Mouse (Mus musculus): ENCODE measurements around the gene Hspa1b. TPM values are rescaled to one million over a fixed set of nuclear protein-coding genes. Genes with fewer than 3 reads are reported as not detected.
"Not testable (repeated sequence)": the region's sequence is repeated elsewhere in the genome, so short reads cannot be mapped to it uniquely, and the experiment has no call there.

Hspa1b gene
- polyA plus RNA-seq (2015; fragmentation: Nextera tagmentation; extraction: Ambion mirVana) = 0.94 and 1.4 TPM in 2 replicates

DNA sequence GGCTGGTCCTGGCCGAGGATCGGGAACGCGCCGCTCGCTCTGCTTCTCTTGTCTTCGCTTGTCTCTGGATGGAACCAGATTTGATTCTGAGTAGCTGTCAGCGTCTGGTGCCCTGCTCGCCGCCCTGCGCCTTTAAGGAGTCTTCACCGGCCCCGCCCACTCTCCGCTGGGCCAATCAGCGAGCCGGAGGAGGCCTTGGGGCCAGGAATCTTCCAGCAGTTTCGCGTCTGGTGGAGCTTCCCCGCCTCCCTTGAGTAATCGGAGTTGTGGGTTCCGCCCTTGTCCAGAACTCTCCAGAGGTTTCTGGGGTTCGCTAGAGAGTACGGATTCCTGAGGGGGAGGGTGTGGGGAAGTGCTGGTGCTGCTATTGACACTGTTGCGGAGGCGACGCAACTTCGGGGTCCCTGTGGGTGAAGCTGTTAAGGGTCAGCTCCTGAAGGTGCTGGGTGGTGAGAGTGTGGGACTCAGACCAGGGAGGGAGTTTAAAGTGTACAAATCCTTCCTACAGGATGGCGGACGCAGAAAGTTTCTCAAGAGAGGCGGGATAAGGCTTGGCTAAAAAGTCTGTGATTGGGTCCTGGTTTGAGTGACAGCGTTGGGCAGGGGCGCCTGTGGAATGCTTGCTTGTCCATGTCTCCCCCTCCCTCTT lies at the start of gene Hspa1b:
Gene Hspa1b, minus strand, starts transcription at position 109 of the 649 bp plus-strand sequence.
- not testable (repeated sequence) for H3K36me3 ChIP-seq (ENCODE audit: control insufficient read depth, insufficient read depth, low read length); H3K9me3 ChIP-seq (replicated peaks; ENCODE audit: control insufficient read depth, low read length); H3K27me3 ChIP-seq (ENCODE audit: control insufficient read depth, insufficient read depth, low read length)
- peak within 1 kb of the TSS; percentile 99 for H3K27ac ChIP-seq (ENCODE audit: low read length)
- peak within 1 kb of the TSS; percentile 62 for H3K4me3 ChIP-seq (replicated peaks; ENCODE audit: low read length)
- peak within 1 kb of the TSS; percentile 66 for H3K4me2 ChIP-seq (ENCODE audit: low read depth, low read length)
- H3K4me1 ChIP-seq (ENCODE audit: control insufficient read depth, insufficient read depth, low read length) = peaks cover 17% of the 10 kb centered on the region
- WGBS = 0% methylated on average over 25 of the region's 32 CpGs
- peak; percentile 95 for ATAC-seq (ENCODE audit: insufficient read depth, low FRiP score)
- peak within 1 kb of the TSS; percentile 78 for H3K9ac ChIP-seq (ENCODE audit: low read length)

DNA sequence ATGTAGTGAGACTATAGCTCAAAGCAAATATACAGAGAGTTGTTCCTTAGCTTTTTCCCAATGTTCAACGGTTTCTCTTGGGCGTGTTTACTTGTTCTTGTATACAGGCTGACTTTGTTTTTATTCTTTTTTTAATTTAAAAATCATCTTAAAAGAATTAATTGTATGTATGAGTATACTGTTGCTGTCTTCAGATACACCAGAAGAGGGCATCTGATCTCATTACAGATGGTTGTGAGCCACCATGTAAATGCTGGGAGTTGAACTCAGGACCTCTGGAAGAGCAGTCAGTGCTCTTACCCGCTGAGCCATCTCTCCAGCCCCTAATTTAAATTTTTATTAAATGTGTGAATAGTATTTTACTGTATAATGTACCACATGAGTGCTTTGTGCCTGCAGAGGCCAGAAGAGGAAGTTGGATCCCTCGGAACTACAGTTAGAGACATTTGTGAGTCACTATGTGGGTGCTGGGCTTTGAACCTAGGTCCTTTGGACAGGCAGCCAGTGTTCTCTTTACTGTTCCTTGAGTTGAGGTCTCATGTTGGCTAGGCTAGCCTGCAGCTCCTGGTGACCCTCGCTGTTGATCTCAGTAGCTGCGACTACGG lies 48.5 kb upstream of the Hspa1b start:
- no peak overlapping the region for H3K27ac ChIP-seq (ENCODE audit: low read length)
- ATAC-seq (ENCODE audit: insufficient read depth, low FRiP score) = no peak
- peaks cover 27% of the 10 kb centered on the region for H3K36me3 ChIP-seq (ENCODE audit: control insufficient read depth, insufficient read depth, low read length)
- H3K27me3 ChIP-seq (ENCODE audit: control insufficient read depth, insufficient read depth, low read length) = no peaks in the 10 kb centered on the region
- H3K4me1 ChIP-seq (ENCODE audit: control insufficient read depth, insufficient read depth, low read length) = peaks cover 10% of the 10 kb centered on the region
- H3K9ac ChIP-seq (ENCODE audit: low read length) = no peak overlapping the region
- 92% methylated on average over 7 of the region's 7 CpGs for WGBS
- no peak overlapping the region for H3K4me2 ChIP-seq (ENCODE audit: low read depth, low read length)
- no peaks in the 10 kb centered on the region for H3K9me3 ChIP-seq (replicated peaks; ENCODE audit: control insufficient read depth, low read length)
- H3K4me3 ChIP-seq (replicated peaks; ENCODE audit: low read length) = no peak overlapping the region

DNA sequence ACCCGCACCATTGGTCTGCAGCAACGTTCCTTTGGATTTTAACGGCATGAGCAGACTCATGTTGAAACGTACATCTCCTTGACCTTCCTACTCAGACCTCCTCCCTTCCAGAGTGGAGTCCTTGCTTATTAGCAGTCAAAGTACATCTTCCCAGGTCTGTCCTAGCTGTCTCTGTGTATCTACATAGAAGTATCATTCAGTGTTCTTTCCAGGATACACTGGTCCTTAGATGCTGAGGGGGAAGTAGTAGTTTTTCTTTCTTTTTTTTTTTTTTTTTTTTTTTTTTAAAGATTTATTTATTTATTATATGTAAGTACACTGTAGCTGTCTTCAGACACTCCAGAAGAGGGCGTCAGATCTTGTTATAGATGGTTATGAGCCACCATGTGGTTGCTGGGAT lies 46.9 kb upstream of the Hspa1b start:
- H3K4me1 ChIP-seq (ENCODE audit: control insufficient read depth, insufficient read depth, low read length) = peaks cover 15% of the 10 kb centered on the region
- not testable (repeated sequence) for H3K9ac ChIP-seq (ENCODE audit: low read length); H3K4me2 ChIP-seq (ENCODE audit: low read depth, low read length); H3K9me3 ChIP-seq (replicated peaks; ENCODE audit: control insufficient read depth, low read length); ATAC-seq (ENCODE audit: insufficient read depth, low FRiP score); H3K27ac ChIP-seq (ENCODE audit: low read length); H3K27me3 ChIP-seq (ENCODE audit: control insufficient read depth, insufficient read depth, low read length); H3K4me3 ChIP-seq (replicated peaks; ENCODE audit: low read length)
- WGBS = 98% methylated on average over 4 of the region's 5 CpGs
- peaks cover 25% of the 10 kb centered on the region for H3K36me3 ChIP-seq (ENCODE audit: control insufficient read depth, insufficient read depth, low read length)

DNA sequence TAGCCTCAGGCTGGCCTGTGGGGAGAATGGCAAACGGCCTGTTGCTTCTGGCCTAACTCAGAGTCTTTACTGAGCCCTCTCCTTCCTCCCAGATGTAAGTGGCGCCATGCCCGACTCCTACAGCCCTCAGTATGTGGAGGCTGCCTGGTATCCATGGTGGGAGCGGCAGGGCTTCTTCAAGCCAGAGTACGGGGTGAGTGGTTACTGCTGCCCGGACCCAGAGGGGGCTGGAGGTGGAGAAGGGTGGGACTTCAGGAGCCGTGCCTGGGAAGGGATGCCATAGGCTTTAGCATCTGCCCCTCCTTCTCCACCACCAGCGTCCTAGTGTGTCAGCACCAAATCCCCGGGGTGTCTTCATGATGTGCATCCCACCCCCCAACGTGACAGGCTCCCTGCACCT lies 46.1 kb upstream of the Hspa1b start:
- no peak overlapping the region for H3K9ac ChIP-seq (ENCODE audit: low read length)
- ATAC-seq (ENCODE audit: insufficient read depth, low FRiP score) = no peak
- WGBS = 94% methylated on average over 10 of the region's 10 CpGs
- peaks cover 22% of the 10 kb centered on the region for H3K36me3 ChIP-seq (ENCODE audit: control insufficient read depth, insufficient read depth, low read length)
- H3K9me3 ChIP-seq (replicated peaks; ENCODE audit: control insufficient read depth, low read length) = no peaks in the 10 kb centered on the region
- no peak overlapping the region for H3K27ac ChIP-seq (ENCODE audit: low read length)
- no peaks in the 10 kb centered on the region for H3K27me3 ChIP-seq (ENCODE audit: control insufficient read depth, insufficient read depth, low read length)
- peaks cover 15% of the 10 kb centered on the region for H3K4me1 ChIP-seq (ENCODE audit: control insufficient read depth, insufficient read depth, low read length)
- no peak overlapping the region for H3K4me3 ChIP-seq (replicated peaks; ENCODE audit: low read length)
- H3K4me2 ChIP-seq (ENCODE audit: low read depth, low read length) = no peak overlapping the region

DNA sequence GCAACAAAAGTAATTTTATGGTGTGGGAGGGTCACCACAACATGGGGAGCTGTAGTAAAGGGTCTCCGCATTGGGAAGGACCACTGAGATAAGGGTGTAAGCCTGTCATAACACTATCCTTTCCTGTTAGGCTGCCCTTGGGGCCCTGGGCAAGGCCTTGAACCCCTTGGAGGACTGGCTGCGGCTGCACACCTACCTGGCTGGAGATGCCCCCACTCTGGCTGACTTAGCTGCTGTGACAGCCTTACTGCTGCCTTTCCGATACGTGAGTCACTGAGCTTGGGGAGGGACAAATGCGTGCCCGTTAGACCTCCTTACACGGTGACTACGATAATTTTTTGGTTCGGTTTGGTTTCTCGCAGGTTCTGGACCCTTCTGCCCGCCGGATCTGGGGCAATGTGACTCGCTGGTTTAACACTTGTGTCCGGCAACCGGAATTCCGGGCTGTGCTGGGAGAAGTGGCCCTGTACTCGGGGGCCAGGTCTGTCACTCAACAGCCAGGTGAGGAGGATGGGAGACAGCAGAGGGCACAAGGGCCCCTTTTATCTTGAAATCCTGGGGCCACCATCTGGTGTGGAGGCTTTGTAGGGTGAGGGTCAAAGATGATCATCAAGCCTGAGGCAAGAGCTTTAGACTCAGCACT lies 45.2 kb upstream of the Hspa1b start:
- no peak for ATAC-seq (ENCODE audit: insufficient read depth, low FRiP score)
- Histone ChIP-seq H3K9ac (ENCODE audit: low read length) (no peak overlapping the region), H3K9me3 (replicated peaks; ENCODE audit: control insufficient read depth, low read length) (no peaks in the 10 kb centered on the region), H3K27ac (ENCODE audit: low read length) (no peak overlapping the region), H3K27me3 (ENCODE audit: control insufficient read depth, insufficient read depth, low read length) (no peaks in the 10 kb centered on the region), H3K36me3 (ENCODE audit: control insufficient read depth, insufficient read depth, low read length) (peaks cover 22% of the 10 kb centered on the region), H3K4me1 (ENCODE audit: control insufficient read depth, insufficient read depth, low read length) (peaks cover 22% of the 10 kb centered on the region), H3K4me2 (ENCODE audit: low read depth, low read length) (no peak overlapping the region), H3K4me3 (replicated peaks; ENCODE audit: low read length) (no peak overlapping the region)
- 93% methylated on average over 17 of the region's 17 CpGs for WGBS

DNA sequence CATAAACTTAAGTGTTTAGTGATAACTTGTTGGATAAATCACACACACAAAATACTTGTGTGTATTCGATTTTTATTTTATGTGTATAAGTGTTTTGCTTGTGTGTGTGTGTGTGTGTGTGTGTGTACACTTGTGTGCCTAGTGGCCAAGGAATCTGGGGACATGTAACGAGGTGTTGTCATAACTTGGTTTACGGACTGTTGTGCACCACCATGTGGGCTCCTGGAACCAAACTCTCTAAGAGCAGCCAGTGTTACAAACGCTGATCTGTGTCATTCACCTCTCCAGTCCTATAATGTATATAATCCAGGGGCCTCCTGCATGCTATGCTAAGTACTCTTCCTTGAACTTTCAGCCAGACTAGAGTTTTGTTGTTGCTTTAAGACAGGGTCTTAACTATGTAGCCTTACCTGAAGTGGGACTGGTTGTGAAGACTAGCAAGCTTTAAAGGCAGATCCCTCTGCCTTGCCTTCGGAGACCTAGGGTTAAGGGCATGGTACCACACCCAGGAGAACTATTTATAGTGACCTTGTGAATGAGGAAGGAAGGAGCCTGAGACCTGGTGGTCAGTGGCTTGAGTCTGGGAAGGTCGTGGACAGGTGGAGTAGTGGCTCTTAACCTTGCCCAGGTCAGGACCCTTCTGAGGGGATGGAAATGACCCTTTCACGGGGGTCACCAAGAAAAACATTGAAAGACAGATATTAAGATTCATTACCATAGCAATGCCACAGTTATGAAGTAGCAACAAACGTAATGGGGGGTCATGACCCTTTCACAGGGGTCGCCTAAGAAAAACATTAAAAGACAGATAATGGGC lies 44.2 kb upstream of the Hspa1b start:
- H3K9me3 ChIP-seq (replicated peaks; ENCODE audit: control insufficient read depth, low read length) = no peaks in the 10 kb centered on the region
- no peak for ATAC-seq (ENCODE audit: insufficient read depth, low FRiP score)
- peaks cover 31% of the 10 kb centered on the region for H3K4me1 ChIP-seq (ENCODE audit: control insufficient read depth, insufficient read depth, low read length)
- peak overlapping the region; percentile 98 for H3K4me2 ChIP-seq (ENCODE audit: low read depth, low read length)
- 47% methylated on average over 9 of the region's 9 CpGs for WGBS
- peaks cover 17% of the 10 kb centered on the region for H3K36me3 ChIP-seq (ENCODE audit: control insufficient read depth, insufficient read depth, low read length)
- H3K27ac ChIP-seq (ENCODE audit: low read length) = no peak overlapping the region
- H3K9ac ChIP-seq (ENCODE audit: low read length) = peak overlapping the region; percentile 92
- H3K4me3 ChIP-seq (replicated peaks; ENCODE audit: low read length) = peak overlapping the region; percentile 66; the same call in 1 of the 2 replicates
- H3K27me3 ChIP-seq (ENCODE audit: control insufficient read depth, insufficient read depth, low read length) = no peaks in the 10 kb centered on the region

DNA sequence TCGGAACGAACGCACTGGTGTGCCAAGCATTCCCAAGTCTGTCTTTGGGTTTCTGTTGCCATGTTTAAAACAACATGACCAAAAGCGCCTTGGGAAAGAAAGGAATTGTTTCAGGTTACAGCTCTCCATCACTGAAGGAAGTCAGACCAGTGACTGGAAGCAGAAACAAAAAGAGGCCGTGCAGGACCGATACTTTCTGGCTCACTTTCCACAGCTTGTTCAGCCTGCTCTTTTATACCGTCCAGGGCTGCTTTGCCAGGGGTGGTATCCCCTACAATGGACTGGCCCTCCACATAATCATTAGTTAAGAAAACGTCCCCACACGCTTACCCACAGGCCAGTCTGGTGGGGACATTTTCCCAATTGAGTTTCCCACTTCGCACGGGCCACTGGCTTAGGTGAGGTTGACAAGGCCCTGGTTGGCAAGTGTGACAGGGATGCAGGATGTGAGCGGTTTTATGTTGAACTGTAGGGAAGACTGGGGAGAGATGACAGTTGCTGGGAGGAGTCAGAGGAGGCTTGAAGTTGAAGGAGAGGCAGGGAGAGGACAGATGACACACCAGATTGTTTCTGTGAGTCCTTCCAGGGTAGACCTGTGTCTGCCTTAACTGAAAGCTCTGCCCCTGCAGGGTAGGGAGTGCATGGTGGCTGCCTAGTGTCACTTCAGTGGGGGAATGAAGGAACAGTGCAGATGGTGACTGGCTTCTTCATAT lies 43.3 kb upstream of the Hspa1b start:
- H3K4me3 ChIP-seq (replicated peaks; ENCODE audit: low read length) = peak overlapping the region; percentile 66
- no peak for ATAC-seq (ENCODE audit: insufficient read depth, low FRiP score)
- H3K9me3 ChIP-seq (replicated peaks; ENCODE audit: control insufficient read depth, low read length) = no peaks in the 10 kb centered on the region
- H3K27ac ChIP-seq (ENCODE audit: low read length) = peak overlapping the region; percentile 97
- 3% methylated on average over 12 of the region's 12 CpGs for WGBS
- peak overlapping the region; percentile 98 for H3K4me2 ChIP-seq (ENCODE audit: low read depth, low read length)
- H3K36me3 ChIP-seq (ENCODE audit: control insufficient read depth, insufficient read depth, low read length) = peaks cover 17% of the 10 kb centered on the region
- peaks cover 36% of the 10 kb centered on the region for H3K4me1 ChIP-seq (ENCODE audit: control insufficient read depth, insufficient read depth, low read length)
- H3K27me3 ChIP-seq (ENCODE audit: control insufficient read depth, insufficient read depth, low read length) = no peaks in the 10 kb centered on the region
- H3K9ac ChIP-seq (ENCODE audit: low read length) = peak overlapping the region; percentile 92

DNA sequence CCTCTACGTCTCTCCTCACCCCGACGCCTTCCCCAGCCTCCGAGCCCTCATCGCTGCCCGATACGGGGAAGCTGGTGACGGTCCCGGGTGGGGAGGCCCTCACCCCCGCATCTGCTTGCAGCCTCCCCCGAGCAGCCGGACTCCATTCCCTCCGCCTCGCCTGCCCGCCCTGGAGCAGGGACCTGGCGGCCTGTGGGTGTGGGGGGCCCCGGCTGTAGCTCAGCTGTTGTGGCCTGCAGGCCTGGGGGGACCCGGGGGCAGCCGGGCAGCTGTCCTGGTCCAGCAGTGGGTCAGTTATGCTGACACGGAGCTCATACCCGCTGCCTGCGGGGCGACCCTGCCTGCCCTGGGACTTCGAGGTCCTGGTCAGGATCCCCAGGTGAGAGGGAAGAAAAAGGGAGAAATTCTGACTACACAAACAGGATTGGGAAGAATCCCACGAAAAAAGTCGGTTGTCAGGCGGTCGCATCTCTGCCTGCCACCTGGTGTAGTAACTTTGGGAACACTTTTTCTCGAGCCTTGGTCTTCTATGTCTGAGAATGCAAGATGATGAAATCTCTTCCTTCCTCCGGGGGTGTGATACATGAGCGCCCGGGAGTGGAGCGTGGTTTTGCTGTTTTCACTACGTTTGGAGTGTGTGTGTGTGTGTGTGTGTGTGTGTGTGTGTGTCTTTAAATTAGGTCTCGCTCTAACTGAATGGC lies 42.6 kb upstream of the Hspa1b start:
- peak overlapping the region; percentile 97 for H3K27ac ChIP-seq (ENCODE audit: low read length)
- peak overlapping the region; percentile 98 for H3K4me2 ChIP-seq (ENCODE audit: low read depth, low read length)
- H3K27me3 ChIP-seq (ENCODE audit: control insufficient read depth, insufficient read depth, low read length) = no peaks in the 10 kb centered on the region
- no peaks in the 10 kb centered on the region for H3K9me3 ChIP-seq (replicated peaks; ENCODE audit: control insufficient read depth, low read length)
- peak overlapping the region; percentile 66 for H3K4me3 ChIP-seq (replicated peaks; ENCODE audit: low read length)
- H3K4me1 ChIP-seq (ENCODE audit: control insufficient read depth, insufficient read depth, low read length) = peaks cover 36% of the 10 kb centered on the region
- WGBS = under 1% methylated on average over 35 of the region's 35 CpGs
- ATAC-seq (ENCODE audit: insufficient read depth, low FRiP score) = peak; percentile 13; the same call in 1 of the 2 replicates
- peak overlapping the region; percentile 92 for H3K9ac ChIP-seq (ENCODE audit: low read length)
- peaks cover 17% of the 10 kb centered on the region for H3K36me3 ChIP-seq (ENCODE audit: control insufficient read depth, insufficient read depth, low read length)
